Comparison of ENCODE assay signal across 22 mouse cellular contexts in the genomic region with DNA sequence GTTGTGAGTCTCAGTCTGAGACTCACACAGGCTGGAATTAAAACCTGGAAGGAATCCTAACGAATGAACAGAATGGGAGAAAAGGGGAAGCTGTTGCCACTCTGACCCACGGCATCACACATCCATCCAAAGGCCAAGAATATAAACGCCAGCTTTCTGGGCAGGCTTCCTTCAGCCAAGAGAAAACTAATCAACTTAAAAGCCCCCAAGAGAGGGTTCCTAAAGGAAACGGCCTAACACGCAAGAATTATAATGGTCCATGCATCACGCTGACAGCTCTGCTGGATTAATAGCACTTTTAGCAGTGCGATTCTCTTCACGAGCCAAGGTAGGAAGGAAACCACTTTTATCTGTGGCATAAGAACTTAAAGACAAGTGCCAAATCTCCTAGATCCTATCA.
DNase-seq lines count a peak whose midpoint lies in the region; ATAC-seq and TF ChIP-seq lines count a peak whose summit lies in the region.
"Had no signal": no experiment of that assay in that cellular context is flagged by ENCODE, and none has a peak within 500 bp of the region (broad histone marks: within the 10 kb centered on the region; RNA-seq: fewer than 3 reads in every experiment).

No protein-coding gene starts in this region.

- no peak overlapping the region for H3K4me2 ChIP-seq in hindbrain, embryonic 12.5 days (replicated peaks)
- no peak overlapping the region for H3K4me2 ChIP-seq in hindbrain, embryonic 11.5 days (replicated peaks; ENCODE audit: low read depth, low read length)
- no peak overlapping the region for H3K4me2 ChIP-seq in neural tube, embryonic 13.5 days
- H3K4me2 ChIP-seq: embryonic facial prominence, embryonic 12.5 days; heart, embryonic 13.5 days had no signal

- H3K27me3 ChIP-seq in hindbrain, embryonic 12.5 days = no peaks in the 10 kb centered on the region
- H3K27me3 ChIP-seq in hindbrain, embryonic 11.5 days (ENCODE audit: control insufficient read depth, insufficient read depth, low read length) = no peaks in the 10 kb centered on the region
- H3K27me3 ChIP-seq in neural tube, embryonic 13.5 days = no peaks in the 10 kb centered on the region
- H3K27me3 ChIP-seq: embryonic facial prominence, embryonic 12.5 days; heart, embryonic 13.5 days; megakaryocyte, embryonic 14.5 days had no signal

- no peak overlapping the region for H3K9ac ChIP-seq in hindbrain, embryonic 12.5 days
- H3K9ac ChIP-seq in hindbrain, embryonic 11.5 days (ENCODE audit: low read depth, low read length) = no peak overlapping the region
- no peak overlapping the region for H3K9ac ChIP-seq in neural tube, embryonic 13.5 days
- H3K9ac ChIP-seq: embryonic facial prominence, embryonic 12.5 days; heart, embryonic 13.5 days had no signal

- no peak for ATAC-seq in hindbrain, embryonic 12.5 days (ENCODE audit: low FRiP score)
- ATAC-seq in hindbrain, embryonic 11.5 days (ENCODE audit: low FRiP score) = no peak
- peak; percentile 46; the same call in 1 of the 2 replicates for ATAC-seq in neural tube, embryonic 13.5 days (ENCODE audit: low read depth)
- ATAC-seq: forebrain, embryonic 14.5 days; inflammation-experienced regulatory T-cells, adult 6 months had no signal

- no peaks in the 10 kb centered on the region for H3K9me3 ChIP-seq in hindbrain, embryonic 12.5 days (replicated peaks)
- no peaks in the 10 kb centered on the region for H3K9me3 ChIP-seq in hindbrain, embryonic 11.5 days (ENCODE audit: control insufficient read depth, low read length)
- no peaks in the 10 kb centered on the region for H3K9me3 ChIP-seq in neural tube, embryonic 13.5 days
- H3K9me3 ChIP-seq: embryonic facial prominence, embryonic 12.5 days; heart, embryonic 13.5 days had no signal

- 0 out of 2 replicates have a peak, but pooled peaks cover 10% of the 10 kb centered on the region for H3K4me1 ChIP-seq in hindbrain, embryonic 12.5 days
- H3K4me1 ChIP-seq in hindbrain, embryonic 11.5 days (replicated peaks; ENCODE audit: control insufficient read depth, insufficient read depth, low read length) = no peaks in the 10 kb centered on the region
- peaks cover 20% of the 10 kb centered on the region for H3K4me1 ChIP-seq in neural tube, embryonic 13.5 days (replicated peaks)
- H3K4me1 ChIP-seq: heart, embryonic 13.5 days had no signal

- H3K36me3 ChIP-seq in hindbrain, embryonic 12.5 days = no peaks in the 10 kb centered on the region
- H3K36me3 ChIP-seq in hindbrain, embryonic 11.5 days (ENCODE audit: control insufficient read depth, insufficient read depth, low read length) = no peaks in the 10 kb centered on the region
- peaks cover 7% of the 10 kb centered on the region for H3K36me3 ChIP-seq in neural tube, embryonic 13.5 days

- no peak for TF ChIP-seq CTCF in brain, embryonic 14.5 days (IDR thresholded peaks at IDR 0.05; ENCODE audit: borderline replicate concordance, extremely low read depth, insufficient read depth, insufficient read length)

- no peak overlapping the region for H3K4me3 ChIP-seq in hindbrain, embryonic 12.5 days
- no peak overlapping the region for H3K4me3 ChIP-seq in hindbrain, embryonic 11.5 days (ENCODE audit: low read depth, low read length)
- H3K4me3 ChIP-seq in neural tube, embryonic 13.5 days = no peak overlapping the region
- H3K4me3 ChIP-seq: embryonic facial prominence, embryonic 12.5 days; erythroblast, embryonic 14.5 days; heart, embryonic 13.5 days had no signal

- 0 out of 2 replicates have a peak overlapping the region, but pooled peaks have one; percentile 0 for H3K27ac ChIP-seq in hindbrain, embryonic 12.5 days
- H3K27ac ChIP-seq in hindbrain, embryonic 11.5 days (ENCODE audit: low read depth, low read length) = no peak overlapping the region
- H3K27ac ChIP-seq in neural tube, embryonic 13.5 days (replicated peaks) = 0 out of 2 replicates have a peak overlapping the region, but pooled peaks have one; percentile 6
- H3K27ac ChIP-seq: embryonic facial prominence, embryonic 12.5 days; heart, embryonic 13.5 days had no signal

- DNase-seq in hindbrain, embryonic 11.5 days (ENCODE audit: low spot score) = no peak
- peak; percentile 23 for DNase-seq in kidney, postnatal 14 days
- no peak for DNase-seq in kidney, adult 9 months
- peak; percentile 58 for DNase-seq in brain, embryonic 14.5 days (ENCODE audit: low read depth)
- DNase-seq in cerebellum, adult 11-12 months = no peak
- DNase-seq: adrenal gland, postnatal 25 days; cerebellum, adult 18-20 months; cerebellum, postnatal 25 days; gastrocnemius, postnatal 14 days; heart, adult 18-20 months; layer of hippocampus, postnatal 36 days; liver; spleen, adult 18-20 months; thymus, postnatal 36 days had no signal

- TF ChIP-seq POLR2A in brain, embryonic 14.5 days (IDR thresholded peaks at IDR 0.05; ENCODE audit: borderline replicate concordance, extremely low read depth, insufficient read depth, insufficient read length, poor library complexity, severe bottlenecking) = no peak

- 39% methylated on average over 8 of the region's 8 CpGs for WGBS in hindbrain, embryonic 12.5 days
- WGBS in hindbrain, embryonic 11.5 days = 50% methylated on average over 8 of the region's 8 CpGs
- WGBS in neural tube, embryonic 13.5 days = 14% methylated on average over 8 of the region's 8 CpGs

Comparison
In these comparisons a context has a peak if more than half of its experiments do, and no peak if none do; other contexts are left out.
1. DNase-seq: peak in kidney, postnatal 14 days (single experiment) and brain, embryonic 14.5 days (single experiment); none in hindbrain, embryonic 11.5 days (single experiment), kidney, adult 9 months (single experiment) and cerebellum, adult 11-12 months (single experiment).